Mouse (Mus musculus): ENCODE measurements around the gene Cdx2. TPM values are rescaled to one million over a fixed set of nuclear protein-coding genes. Genes with fewer than 3 reads are reported as not detected.

Gene Cdx2
- total RNA-seq, 1 experiment = 5.4 TPM

DNA sequence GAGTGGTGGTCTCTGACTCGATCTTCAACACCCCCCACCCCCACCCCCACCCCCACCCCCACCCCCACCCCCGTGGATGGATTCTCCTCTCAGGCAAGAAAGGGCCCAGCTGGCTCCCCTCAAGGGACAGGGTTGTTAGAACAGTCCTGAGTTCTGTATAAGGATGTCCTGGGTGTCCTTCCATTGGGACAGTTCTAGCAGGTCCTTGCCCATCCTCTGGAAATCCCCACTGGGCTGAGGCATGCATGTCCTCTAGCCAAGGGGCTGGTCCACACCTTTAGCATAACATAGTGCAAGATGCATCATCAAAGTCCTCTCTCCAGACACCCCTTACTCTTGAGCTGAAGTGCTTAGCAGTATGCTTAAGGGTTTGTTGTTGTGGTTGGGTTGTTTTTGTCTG, 2.7 kb upstream of the Cdx2 start:
- H3K9me3 ChIP-seq (ENCODE audit: control insufficient read depth, insufficient read depth, low read depth, low read length) = no peaks in the 10 kb centered on the region
- H3K9ac ChIP-seq (ENCODE audit: insufficient read depth, low read depth, low read length, poor library complexity, severe bottlenecking) = no peak overlapping the region
- in situ Hi-C loops (cut with MboI; ENCODE audit: low sequenced_read_pairs in 2 of 2, unreplicated experiment in 2 of 2) = loop anchor here in 1 of 2 experiments (5.0 to 10.0 kb wide), 3 partner anchors 37 to 395 kb away; no protein-coding TSS in a partner anchor
- 0 out of 4 replicates have a peak, but pooled peaks cover 0 to 3% of the 10 kb centered on the region in 2 experiments for H3K4me1 ChIP-seq (ENCODE audit: control insufficient read depth in 2 of 2, insufficient read depth in 2 of 2, low read length in 2 of 2, poor library complexity in 1 of 2)
- no peaks in the 10 kb centered on the region for H3K36me3 ChIP-seq (ENCODE audit: control insufficient read depth, insufficient read depth, low read length, poor library complexity, severe bottlenecking)
- TF ChIP-seq HCFC1 (IDR thresholded peaks at IDR 0.05; ENCODE audit: borderline replicate concordance, insufficient read depth, low read length) (no peak), MAFK (IDR thresholded peaks at IDR 0.05; ENCODE audit: insufficient read depth, low read depth, low read length) (no peak), ZNF384 (IDR thresholded peaks at IDR 0.05; ENCODE audit: low read depth, low read length) (no peak), ZC3H11A (IDR thresholded peaks at IDR 0.05; ENCODE audit: borderline replicate concordance, low read depth, low read length) (no peak), CHD2 (IDR thresholded peaks at IDR 0.05; ENCODE audit: low read depth, low read length) (no peak)
- no peak for DNase-seq (ENCODE audit: low read depth, low spot score)
- H3K27ac ChIP-seq (ENCODE audit: insufficient read depth, low read depth, low read length, poor library complexity, severe bottlenecking) = no peak overlapping the region
- no peak overlapping the region for H3K4me3 ChIP-seq (ENCODE audit: insufficient read depth in 1 of 2, low read depth in 1 of 2, low read length in 2 of 2, poor library complexity in 1 of 2, severe bottlenecking in 1 of 2)

DNA sequence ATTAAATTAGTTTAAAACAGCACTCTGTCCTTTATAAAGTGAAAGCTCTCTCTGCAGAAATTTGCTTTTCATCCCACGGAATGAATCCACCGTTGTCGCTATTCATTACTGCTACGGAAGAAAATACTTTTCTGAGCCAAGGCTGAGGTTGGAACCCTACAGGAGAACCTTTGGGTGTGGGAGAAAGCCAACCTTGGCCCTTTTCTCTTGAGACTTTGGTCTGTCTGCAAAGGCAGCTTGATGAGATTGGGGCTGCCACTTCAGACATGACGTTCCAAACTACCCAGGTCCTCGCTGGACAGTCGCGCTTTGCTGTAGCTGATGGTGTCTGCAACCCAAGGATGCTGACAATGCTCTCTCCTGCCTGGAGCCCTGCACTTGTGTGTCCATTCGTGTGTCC, 1.4 kb upstream of the Cdx2 start:
- peaks cover 0 to 5% of the 10 kb centered on the region in 2 experiments; a peak in 1 of 4 replicates for H3K4me1 ChIP-seq (ENCODE audit: control insufficient read depth in 2 of 2, insufficient read depth in 2 of 2, low read length in 2 of 2, poor library complexity in 1 of 2)
- in situ Hi-C loops (cut with MboI; ENCODE audit: low sequenced_read_pairs in 2 of 2, unreplicated experiment in 2 of 2) = loop anchor here in 1 of 2 experiments (5.0 to 10.0 kb wide), 2 partner anchors 36 to 114 kb away; no protein-coding TSS in a partner anchor
- H3K4me3 ChIP-seq (ENCODE audit: insufficient read depth in 1 of 2, low read depth in 1 of 2, low read length in 2 of 2, poor library complexity in 1 of 2, severe bottlenecking in 1 of 2) = no peak overlapping the region
- no peak overlapping the region for H3K27ac ChIP-seq (ENCODE audit: insufficient read depth, low read depth, low read length, poor library complexity, severe bottlenecking)
- H3K9me3 ChIP-seq (ENCODE audit: control insufficient read depth, insufficient read depth, low read depth, low read length) = no peaks in the 10 kb centered on the region
- H3K36me3 ChIP-seq (ENCODE audit: control insufficient read depth, insufficient read depth, low read length, poor library complexity, severe bottlenecking) = no peaks in the 10 kb centered on the region
- H3K9ac ChIP-seq (ENCODE audit: insufficient read depth, low read depth, low read length, poor library complexity, severe bottlenecking) = no peak overlapping the region
- no peak for TF ChIP-seq ZNF384 (IDR thresholded peaks at IDR 0.05; ENCODE audit: low read depth, low read length)
- TF ChIP-seq MAFK (IDR thresholded peaks at IDR 0.05; ENCODE audit: insufficient read depth, low read depth, low read length) = no peak
- no peak for TF ChIP-seq HCFC1 (IDR thresholded peaks at IDR 0.05; ENCODE audit: borderline replicate concordance, insufficient read depth, low read length)
- TF ChIP-seq ZC3H11A (IDR thresholded peaks at IDR 0.05; ENCODE audit: borderline replicate concordance, low read depth, low read length) = no peak
- TF ChIP-seq CHD2 (IDR thresholded peaks at IDR 0.05; ENCODE audit: low read depth, low read length) = no peak
- DNase-seq (ENCODE audit: low read depth, low spot score) = no peak

DNA sequence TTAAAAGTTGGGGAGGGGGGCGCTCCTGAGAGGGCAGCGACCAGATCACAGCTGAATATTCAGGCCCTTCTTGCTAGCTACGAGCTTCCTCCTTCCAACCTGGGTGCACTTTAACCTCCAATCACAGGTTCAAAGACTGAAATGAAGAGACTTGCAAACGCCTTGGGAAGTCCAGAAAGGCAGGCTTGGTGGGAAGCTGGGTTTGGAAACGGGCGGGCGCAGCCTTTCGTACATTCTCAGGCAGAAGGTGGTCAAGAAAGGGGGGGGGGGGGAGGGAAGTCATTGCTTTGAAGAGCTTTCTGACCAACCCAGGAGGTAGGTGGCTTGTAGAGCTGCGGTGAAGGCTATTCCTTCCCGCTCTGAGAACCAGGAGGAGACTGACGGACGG, 322 bp upstream of the Cdx2 start:
- H3K36me3 ChIP-seq (ENCODE audit: control insufficient read depth, insufficient read depth, low read length, poor library complexity, severe bottlenecking) = no peaks in the 10 kb centered on the region
- TF ChIP-seq ZC3H11A (IDR thresholded peaks at IDR 0.05; ENCODE audit: borderline replicate concordance, low read depth, low read length) (no peak), MAFK (IDR thresholded peaks at IDR 0.05; ENCODE audit: insufficient read depth, low read depth, low read length) (no peak), ZNF384 (IDR thresholded peaks at IDR 0.05; ENCODE audit: low read depth, low read length) (no peak), CHD2 (IDR thresholded peaks at IDR 0.05; ENCODE audit: low read depth, low read length) (no peak), HCFC1 (IDR thresholded peaks at IDR 0.05; ENCODE audit: borderline replicate concordance, insufficient read depth, low read length) (no peak)
- no peak overlapping the region for H3K9ac ChIP-seq (ENCODE audit: insufficient read depth, low read depth, low read length, poor library complexity, severe bottlenecking)
- H3K4me3 ChIP-seq (ENCODE audit: insufficient read depth in 1 of 2, low read depth in 1 of 2, low read length in 2 of 2, poor library complexity in 1 of 2, severe bottlenecking in 1 of 2) = peak overlapping the region; percentile 45; a peak in 3 of 4 replicates
- H3K9me3 ChIP-seq (ENCODE audit: control insufficient read depth, insufficient read depth, low read depth, low read length) = no peaks in the 10 kb centered on the region
- no peak for DNase-seq (ENCODE audit: low read depth, low spot score)
- no peak overlapping the region for H3K27ac ChIP-seq (ENCODE audit: insufficient read depth, low read depth, low read length, poor library complexity, severe bottlenecking)
- H3K4me1 ChIP-seq (ENCODE audit: control insufficient read depth in 2 of 2, insufficient read depth in 2 of 2, low read length in 2 of 2, poor library complexity in 1 of 2) = peaks cover 0 to 5% of the 10 kb centered on the region in 2 experiments; a peak in 1 of 4 replicates
- in situ Hi-C loops (cut with MboI; ENCODE audit: low sequenced_read_pairs in 2 of 2, unreplicated experiment in 2 of 2) = loop anchor here in 1 of 2 experiments (5.0 to 10.0 kb wide), 2 partner anchors 35 to 113 kb away; no protein-coding TSS in a partner anchor

DNA sequence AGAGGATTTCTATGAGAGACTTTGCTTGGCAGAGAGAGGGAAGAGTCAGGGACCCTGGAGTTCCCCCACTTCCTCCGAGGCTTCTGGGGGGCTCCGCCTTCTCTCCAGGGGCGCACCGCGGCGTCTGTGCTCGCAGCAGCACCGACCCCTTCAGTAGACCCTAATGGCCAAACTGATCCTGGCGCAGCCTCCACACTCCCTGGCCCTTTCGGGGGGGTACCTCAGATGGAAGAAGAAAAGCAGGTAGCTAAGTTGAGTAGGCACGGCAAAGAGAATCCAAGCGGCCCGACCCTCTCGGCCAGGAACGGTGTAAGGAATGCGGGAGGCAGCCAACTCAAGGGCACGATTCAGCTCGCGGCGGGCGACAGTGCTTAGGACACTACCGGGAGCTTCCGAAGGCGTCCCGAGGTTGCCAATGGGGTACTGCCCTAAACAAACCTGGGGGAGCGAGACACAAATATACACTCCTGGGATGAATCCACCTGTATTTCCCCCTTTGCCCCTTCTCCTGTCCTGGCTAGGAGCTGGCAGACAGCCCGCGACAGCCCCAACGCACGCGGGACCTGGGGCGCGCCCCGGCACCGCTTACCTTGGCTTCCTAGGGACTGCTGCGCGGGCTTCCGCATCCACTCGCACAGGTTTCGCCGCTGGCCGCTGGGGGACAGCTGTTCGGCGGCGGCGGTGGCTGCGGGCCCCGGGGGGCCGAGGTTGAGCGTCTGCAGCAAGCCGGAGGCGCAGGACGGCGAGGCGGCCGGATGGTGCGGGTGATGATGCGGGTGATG, 1.0 kb downstream of the Cdx2 start:
- H3K4me3 ChIP-seq (ENCODE audit: insufficient read depth in 1 of 2, low read depth in 1 of 2, low read length in 2 of 2, poor library complexity in 1 of 2, severe bottlenecking in 1 of 2) = peak overlapping the region; percentile 45; a peak in 3 of 4 replicates
- H3K36me3 ChIP-seq (ENCODE audit: control insufficient read depth, insufficient read depth, low read length, poor library complexity, severe bottlenecking) = no peaks in the 10 kb centered on the region
- in situ Hi-C loops (cut with MboI; ENCODE audit: low sequenced_read_pairs in 2 of 2, unreplicated experiment in 2 of 2) = loop anchor here in 1 of 2 experiments (5.0 to 10.0 kb wide), 2 partner anchors 34 to 111 kb away; no protein-coding TSS in a partner anchor
- H3K9ac ChIP-seq (ENCODE audit: insufficient read depth, low read depth, low read length, poor library complexity, severe bottlenecking) = peak overlapping the region; percentile 25; the same call in 1 of the 2 replicates
- H3K4me1 ChIP-seq (ENCODE audit: control insufficient read depth in 2 of 2, insufficient read depth in 2 of 2, low read length in 2 of 2, poor library complexity in 1 of 2) = peaks cover 0 to 8% of the 10 kb centered on the region in 2 experiments; a peak in 2 of 4 replicates
- DNase-seq (ENCODE audit: low read depth, low spot score) = no peak
- TF ChIP-seq ZNF384 (IDR thresholded peaks at IDR 0.05; ENCODE audit: low read depth, low read length) (no peak), HCFC1 (IDR thresholded peaks at IDR 0.05; ENCODE audit: borderline replicate concordance, insufficient read depth, low read length) (no peak), MAFK (IDR thresholded peaks at IDR 0.05; ENCODE audit: insufficient read depth, low read depth, low read length) (no peak), CHD2 (IDR thresholded peaks at IDR 0.05; ENCODE audit: low read depth, low read length) (no peak)
- no peak overlapping the region for H3K27ac ChIP-seq (ENCODE audit: insufficient read depth, low read depth, low read length, poor library complexity, severe bottlenecking)
- H3K9me3 ChIP-seq (ENCODE audit: control insufficient read depth, insufficient read depth, low read depth, low read length) = no peaks in the 10 kb centered on the region
